Mouse (Mus musculus) CD4-positive naive resting alpha-beta T cell, adult 57 days (primary cell): ENCODE data around the gene Gm17606. TPM values are rescaled to one million over a fixed set of nuclear protein-coding genes. Genes with fewer than 3 reads are reported as not detected.

Experiments used
- total RNA-seq: library from RNA; stranded (reverse); gene quantifications from one replicate; pipeline ENCODE4 v1.2.4, GENCODE M21; 2023

The Gm17606 gene
- total RNA-seq = not detected

DNA sequence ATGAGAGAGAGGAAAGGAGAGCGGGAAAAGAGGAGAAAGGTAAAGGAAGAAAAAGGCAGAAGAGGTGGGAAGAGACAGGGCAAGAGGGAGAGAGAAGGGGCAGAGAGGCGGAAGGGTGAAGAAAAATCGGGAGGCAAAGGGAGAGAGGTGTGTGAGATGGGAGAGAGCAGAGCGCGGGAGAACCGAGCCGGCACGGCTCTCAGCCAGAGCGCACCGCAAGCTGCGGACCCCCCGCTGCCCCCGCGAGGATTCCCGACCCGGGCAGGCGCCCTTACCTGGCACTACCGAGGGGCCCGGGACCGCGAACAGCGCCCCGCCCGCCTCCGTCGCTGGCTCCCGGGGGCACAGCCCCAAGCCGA is at the start of gene Gm17606:
TSS of gene Gm17606 (plus strand) at position 7 of the 359 bp plus-strand sequence.

DNA sequence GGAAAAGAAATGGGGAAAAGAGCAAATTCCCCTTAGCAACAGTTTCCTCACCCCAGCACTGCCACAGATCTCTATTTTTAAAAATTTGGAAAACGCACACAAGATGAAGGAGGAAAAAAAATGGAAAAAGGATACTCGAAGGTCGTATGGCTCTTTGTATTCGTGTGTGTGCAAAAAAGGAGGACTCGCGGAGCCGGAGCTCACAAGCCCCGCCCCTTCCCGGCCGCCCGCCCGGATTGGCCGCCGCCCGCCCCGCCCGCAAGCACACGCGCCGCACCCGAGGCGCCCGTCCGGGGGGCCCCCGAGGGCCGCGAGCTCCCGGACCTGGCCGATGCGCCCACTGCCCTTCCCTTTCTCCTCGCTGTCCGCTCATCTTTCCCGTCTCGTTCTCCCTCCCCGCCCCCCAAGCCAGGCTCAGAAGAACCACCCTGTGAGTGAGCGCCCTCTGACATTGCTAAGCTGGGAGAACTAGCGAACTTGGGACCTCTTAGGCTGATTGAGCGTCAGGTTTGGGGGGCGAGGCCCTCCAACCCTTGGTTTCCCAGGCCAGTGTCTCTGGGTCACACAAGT is 34.9 kb upstream of the Gm17606 start, which contains the start of gene 4931414P19Rik:
TSS of gene 4931414P19Rik (minus strand) at position 242 of the 570 bp plus-strand sequence.

DNA sequence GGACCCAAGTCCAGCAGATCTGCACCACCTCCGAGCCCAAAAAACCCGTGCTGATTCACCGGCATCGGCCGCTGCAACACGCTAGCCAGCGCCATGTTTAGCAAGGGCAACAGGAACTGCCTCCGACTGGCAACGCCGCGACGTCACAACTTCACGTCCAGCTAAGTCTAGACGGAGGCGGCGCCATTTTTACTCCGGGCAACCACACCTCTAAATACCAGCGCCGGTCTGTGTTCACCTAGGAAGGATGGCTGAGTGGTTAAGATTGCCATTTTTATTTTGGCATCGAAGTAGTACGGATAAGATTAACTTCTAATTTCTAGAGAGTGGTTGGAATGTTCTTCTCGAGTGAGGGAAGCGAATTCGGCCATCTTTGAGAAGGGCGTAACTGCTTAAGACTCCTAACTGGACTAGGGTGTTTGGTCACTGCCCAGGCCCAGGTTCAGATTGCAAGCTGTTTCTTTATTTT is 22.8 kb upstream of the Gm17606 start, which contains the start of gene Psmb5:
TSS of gene Psmb5 (minus strand) at position 126 of the 469 bp plus-strand sequence.

DNA sequence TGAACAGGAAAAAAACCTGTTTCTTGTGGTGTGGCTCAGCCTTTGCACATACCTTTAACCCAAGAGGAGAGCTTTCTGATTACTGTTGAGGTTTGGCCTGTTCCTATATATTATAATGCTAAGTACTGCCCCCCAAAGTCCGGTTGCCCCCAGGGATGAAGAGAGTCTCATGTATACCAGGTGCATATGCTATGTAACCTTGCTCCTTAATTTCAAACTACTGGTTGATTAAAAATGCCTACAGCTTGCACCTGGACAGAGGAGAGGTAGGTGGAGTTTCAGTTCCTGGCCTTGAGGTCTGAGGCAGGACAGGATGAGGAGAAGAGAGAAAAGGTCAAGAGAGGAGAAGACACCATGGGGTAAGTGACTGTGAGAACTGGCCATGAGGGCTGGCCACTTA is 19.6 kb upstream of the Gm17606 start, which contains the start of gene Psmb11:
TSS of gene Psmb11 (plus strand) at position 301 of the 400 bp plus-strand sequence.

DNA sequence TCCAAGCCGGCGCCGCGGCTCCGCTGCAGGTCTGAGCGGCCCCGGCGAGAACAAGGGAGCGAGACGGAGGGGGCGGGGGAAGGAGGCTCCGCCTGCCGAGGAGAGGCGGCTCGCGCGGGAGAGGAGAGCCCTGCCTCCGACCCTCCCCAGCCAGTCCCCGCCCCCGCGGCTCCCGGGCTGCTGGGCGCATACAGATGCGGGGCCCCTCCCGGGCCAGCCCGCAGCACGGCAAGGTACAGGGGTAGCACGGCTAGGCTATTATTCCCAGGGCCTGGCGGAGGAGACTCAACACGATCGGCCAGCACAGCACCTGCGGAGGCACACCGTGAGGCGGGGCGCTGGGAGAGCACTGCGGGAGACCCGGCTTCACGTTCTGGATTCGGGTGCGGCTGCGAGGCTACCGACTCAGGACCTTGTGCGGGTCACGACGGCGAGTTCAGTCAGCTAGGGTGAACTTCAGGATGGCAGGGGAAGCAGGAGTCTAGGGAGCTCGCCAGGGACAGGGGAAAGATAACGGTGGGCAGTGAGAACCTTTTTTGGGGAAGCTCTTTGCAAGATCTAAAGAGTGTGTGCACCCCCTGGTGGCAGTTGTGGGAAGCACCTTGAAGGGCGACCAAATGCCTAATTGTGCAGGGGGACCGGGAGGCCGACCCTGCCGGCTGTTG is 685 bp downstream of the Gm17606 start, which contains the start of gene Cdh24:
TSS of gene Cdh24 (minus strand) at position 60 of the 665 bp plus-strand sequence.

DNA sequence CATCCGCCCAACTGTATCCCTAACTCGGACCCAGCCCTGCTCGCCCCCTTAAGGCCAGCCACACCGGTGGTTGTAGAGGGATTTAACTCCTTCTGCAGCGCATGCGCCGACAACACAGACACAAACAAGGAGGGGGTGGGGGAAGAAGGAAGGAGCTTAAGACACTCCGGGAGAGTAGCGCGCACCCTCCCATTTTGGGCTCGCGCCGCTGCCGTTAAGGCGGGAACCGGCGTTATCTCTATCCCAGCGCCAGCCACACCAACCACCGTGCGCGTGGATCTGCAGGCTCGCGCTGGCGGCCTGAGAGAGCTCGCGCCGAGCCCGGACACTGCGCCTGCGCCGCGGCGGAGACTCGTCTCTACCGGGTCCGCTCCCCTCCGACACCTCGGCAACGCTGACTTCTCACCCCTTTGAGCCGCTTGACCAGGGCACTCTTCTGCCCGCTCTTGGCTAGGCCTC is 45.3 kb downstream of the Gm17606 start, which contains the start of gene 1700123O20Rik:
TSS of gene 1700123O20Rik (plus strand) at position 154 of the 459 bp plus-strand sequence.

DNA sequence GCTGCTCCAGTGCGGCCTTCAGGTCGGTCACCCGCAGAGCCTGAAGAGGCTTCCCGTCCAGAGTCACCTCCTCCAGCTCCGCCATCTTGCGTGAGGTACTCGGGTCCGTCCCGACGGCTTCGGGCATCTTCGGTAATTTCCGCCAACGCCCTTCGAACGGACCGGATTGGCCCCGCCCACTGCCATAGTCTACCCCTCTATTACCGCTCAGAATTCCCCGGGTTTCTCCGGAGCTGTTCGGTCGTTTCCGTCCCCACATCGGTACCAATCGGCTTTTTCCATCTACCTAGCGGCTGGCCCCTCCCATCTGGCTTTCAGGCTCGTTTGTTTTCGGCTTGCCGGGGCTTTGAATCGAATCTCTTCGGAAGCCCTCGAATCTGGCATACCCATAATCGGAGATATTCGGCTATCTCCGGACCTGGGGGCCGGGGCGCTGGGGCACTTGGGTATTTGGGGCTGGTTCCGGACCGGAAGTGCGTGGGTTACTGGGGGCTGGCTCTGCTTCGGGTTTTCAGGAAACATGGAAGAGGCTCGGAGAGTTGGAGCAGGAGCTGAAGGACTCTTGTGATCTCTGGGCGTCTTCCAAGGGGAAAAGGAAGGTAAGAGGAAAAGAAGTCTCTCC is 45.9 kb downstream of the Gm17606 start, which contains the start of gene Acin1:
TSS of gene Acin1 (minus strand) at position 410 of the 622 bp plus-strand sequence.

Other genes starting within 250 kb of the Gm17606 start
- 1.2 TPM for gene Slc7a7, start 223.2 kb upstream of the Gm17606 start, total RNA-seq
- 71.9 TPM for gene Mrpl52, start 214.0 kb upstream of the Gm17606 start, total RNA-seq
- gene Mmp14, start 209.3 kb upstream of the Gm17606 start, total RNA-seq = 2.3 TPM
- gene Lrp10, start 176.8 kb upstream of the Gm17606 start, total RNA-seq = 157 TPM
- not detected for gene Rem2, start 164.9 kb upstream of the Gm17606 start, total RNA-seq
- gene Prmt5, start 123.4 kb upstream of the Gm17606 start, total RNA-seq = 33.7 TPM
- 14.4 TPM for gene Haus4, start 86.3 kb upstream of the Gm17606 start, total RNA-seq
- gene Ajuba, start 63.4 kb upstream of the Gm17606 start, total RNA-seq = 0.27 TPM
- gene 4931414P19Rik, start 35.0 kb upstream of the Gm17606 start, total RNA-seq = 9.3 TPM
- gene Psmb5, start 22.9 kb upstream of the Gm17606 start, total RNA-seq = 53.8 TPM
- not detected for gene Psmb11, start 19.5 kb upstream of the Gm17606 start, total RNA-seq
- 12.8 TPM for gene Cdh24, start 412 bp downstream of the Gm17606 start, total RNA-seq
- 30.0 TPM for gene 1700123O20Rik, start 45.3 kb downstream of the Gm17606 start, total RNA-seq
- gene Acin1, start 46.0 kb downstream of the Gm17606 start, total RNA-seq = 585 TPM
- not detected for gene Gm29776, start 57.9 kb downstream of the Gm17606 start, total RNA-seq
- gene Cebpe, start 71.2 kb downstream of the Gm17606 start, total RNA-seq = not detected
- 0.86 TPM for gene Slc7a8, start 141.0 kb downstream of the Gm17606 start, total RNA-seq
- gene Rnf212b, start 173.2 kb downstream of the Gm17606 start, total RNA-seq = not detected
- gene Homez, start 230.0 kb downstream of the Gm17606 start, total RNA-seq = 10.6 TPM
- gene Ppp1r3e, start 236.6 kb downstream of the Gm17606 start, total RNA-seq = 10.2 TPM
- 3.5 TPM for gene Bcl2l2, start 242.4 kb downstream of the Gm17606 start, total RNA-seq
- not detected for gene Gm20521, start 242.5 kb downstream of the Gm17606 start, total RNA-seq